Mouse (Mus musculus): ENCODE data around the gene Nlgn3. TPM values are rescaled to one million over a fixed set of nuclear protein-coding genes. Genes with fewer than 3 reads are reported as not detected.

Gene Nlgn3
- polyA plus RNA-seq, 1 experiment from 2014 or later: 7.8 TPM

GRCm38 (mm10) chrX:101282813-101283212, 16.2 kb upstream of the Nlgn3 start:
- DNase-seq (ENCODE audit: low spot score): no peak
- Histone ChIP-seq H3K36me3 (peaks cover 99% of the 10 kb centered on the region), H3K4me3 (no peak overlapping the region), H3K9me3 (replicated peaks) (no peaks in the 10 kb centered on the region), H3K27ac (no peak overlapping the region), H3K4me1 (no peaks in the 10 kb centered on the region), H3K27me3 (ENCODE audit: low read depth, poor library complexity, severe bottlenecking) (peaks cover 98% of the 10 kb centered on the region)
- 77% methylated on average over 6 of the region's 6 CpGs for WGBS

GRCm38 (mm10) chrX:101285534-101285933, 13.4 kb upstream of the Nlgn3 start:
- WGBS: 34% methylated on average over 6 of the region's 6 CpGs
- Histone ChIP-seq H3K27ac (no peak overlapping the region), H3K27me3 (ENCODE audit: low read depth, poor library complexity, severe bottlenecking) (peaks cover 99% of the 10 kb centered on the region), H3K9me3 (replicated peaks) (no peaks in the 10 kb centered on the region), H3K4me3 (no peak overlapping the region), H3K36me3 (peaks cover 100% of the 10 kb centered on the region), H3K4me1 (no peaks in the 10 kb centered on the region)
- DNase-seq (ENCODE audit: low spot score): peak; percentile 71

DNA sequence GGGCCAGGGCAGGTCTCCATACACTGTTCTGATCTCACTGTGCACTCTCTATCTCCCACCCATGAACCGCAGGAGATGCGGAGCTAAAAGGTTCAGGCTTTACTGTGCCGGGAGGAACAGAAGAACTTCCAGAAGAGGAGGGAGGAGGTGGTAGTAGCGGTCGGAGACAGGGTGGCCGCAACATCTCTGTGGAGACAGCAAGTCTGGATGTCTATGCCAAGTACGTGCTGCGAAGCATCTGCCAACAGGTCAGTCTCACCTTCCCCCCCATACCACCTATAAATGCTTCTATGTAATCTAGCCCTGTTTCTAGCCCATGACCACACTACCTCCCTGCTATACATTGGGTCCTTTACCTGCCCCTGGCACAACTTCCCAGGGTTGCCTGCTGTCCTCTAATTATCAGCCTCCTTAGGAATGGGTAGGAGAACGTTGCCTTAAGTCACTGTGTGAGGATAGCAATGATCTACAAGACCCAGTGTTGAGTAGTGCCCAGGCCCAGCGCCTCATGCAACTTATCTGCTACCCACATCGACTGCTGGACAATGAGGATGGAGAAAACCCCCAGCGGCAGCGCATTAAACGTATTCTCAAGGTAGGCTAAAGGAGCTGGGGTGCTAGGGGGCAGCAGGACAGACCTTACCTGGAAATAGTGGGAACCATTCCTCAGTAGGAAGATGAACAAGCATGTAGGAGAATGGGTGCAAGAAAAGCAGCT, 12.9 kb upstream of the Nlgn3 start:
- Histone ChIP-seq H3K27ac (no peak overlapping the region), H3K36me3 (peaks cover 100% of the 10 kb centered on the region), H3K9me3 (replicated peaks) (no peaks in the 10 kb centered on the region), H3K4me3 (no peak overlapping the region), H3K4me1 (no peaks in the 10 kb centered on the region), H3K27me3 (ENCODE audit: low read depth, poor library complexity, severe bottlenecking) (peaks cover 99% of the 10 kb centered on the region)
- 94% methylated on average over 14 of the region's 14 CpGs for WGBS
- DNase-seq (ENCODE audit: low spot score): no peak

DNA sequence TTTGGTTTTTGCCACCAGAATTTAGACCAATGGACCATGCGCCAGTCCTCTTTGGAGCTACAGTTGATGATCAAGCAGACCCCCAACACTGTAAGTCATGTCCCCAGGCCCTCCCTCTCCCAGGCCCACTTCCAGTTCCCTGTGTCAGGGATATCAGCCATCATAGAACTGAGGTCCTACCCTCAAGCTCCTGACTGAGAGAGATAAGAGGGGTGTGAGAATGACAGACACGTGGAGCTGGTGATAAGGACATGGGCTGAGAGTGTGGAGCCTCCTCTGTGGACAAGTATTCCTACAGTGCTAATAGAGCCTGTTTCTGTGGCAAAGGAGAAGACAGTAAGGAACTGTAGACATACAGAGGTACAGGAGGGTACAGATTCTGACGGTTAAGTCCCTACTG, 11.4 kb upstream of the Nlgn3 start:
- WGBS: 96% methylated on average over 3 of the region's 3 CpGs
- H3K4me3 ChIP-seq: no peak overlapping the region
- no peaks in the 10 kb centered on the region for H3K9me3 ChIP-seq (replicated peaks)
- peaks cover 100% of the 10 kb centered on the region for H3K36me3 ChIP-seq
- no peaks in the 10 kb centered on the region for H3K4me1 ChIP-seq
- no peak for DNase-seq (ENCODE audit: low spot score)
- peaks cover 99% of the 10 kb centered on the region for H3K27me3 ChIP-seq (ENCODE audit: low read depth, poor library complexity, severe bottlenecking)
- no peak overlapping the region for H3K27ac ChIP-seq

DNA sequence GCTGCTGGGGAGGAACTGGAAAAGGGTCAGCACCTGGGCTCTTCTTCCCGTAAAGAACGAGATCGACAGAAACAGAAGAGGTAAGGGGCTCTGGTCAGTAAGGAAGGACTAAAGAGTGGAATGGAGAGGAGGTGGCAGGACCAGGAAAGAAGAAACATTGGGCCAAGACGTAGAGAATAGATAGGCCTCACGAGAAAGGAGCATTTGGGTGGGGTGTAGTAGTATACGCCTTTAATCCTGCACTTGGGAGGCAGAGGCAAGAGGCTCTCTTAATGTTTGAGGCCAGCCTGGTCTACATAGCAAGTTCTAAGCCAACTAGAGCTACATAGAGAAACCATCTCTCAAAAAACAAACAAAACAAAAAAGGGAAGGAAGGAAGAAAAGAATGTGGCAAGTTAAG, 10.5 kb upstream of the Nlgn3 start:
- H3K4me1 ChIP-seq: no peaks in the 10 kb centered on the region
- DNase-seq (ENCODE audit: low spot score): no peak
- 92% methylated on average over 6 of the region's 6 CpGs for WGBS
- H3K36me3 ChIP-seq: peaks cover 100% of the 10 kb centered on the region
- peaks cover 99% of the 10 kb centered on the region for H3K27me3 ChIP-seq (ENCODE audit: low read depth, poor library complexity, severe bottlenecking)
- no peak overlapping the region for H3K4me3 ChIP-seq
- H3K27ac ChIP-seq: no peak overlapping the region
- H3K9me3 ChIP-seq (replicated peaks): no peaks in the 10 kb centered on the region

GRCm38 (mm10) chrX:101289037-101289436, 9.9 kb upstream of the Nlgn3 start:
- no peak for DNase-seq (ENCODE audit: low spot score)
- Histone ChIP-seq H3K27me3 (ENCODE audit: low read depth, poor library complexity, severe bottlenecking) (peaks cover 99% of the 10 kb centered on the region), H3K4me1 (no peaks in the 10 kb centered on the region), H3K9me3 (replicated peaks) (no peaks in the 10 kb centered on the region), H3K36me3 (peaks cover 100% of the 10 kb centered on the region), H3K4me3 (no peak overlapping the region), H3K27ac (no peak overlapping the region)
- 91% methylated on average over 7 of the region's 7 CpGs for WGBS

- no peak for DNase-seq (ENCODE audit: low spot score)
- Histone ChIP-seq H3K4me1 (no peaks in the 10 kb centered on the region), H3K27me3 (ENCODE audit: low read depth, poor library complexity, severe bottlenecking) (peaks cover 99% of the 10 kb centered on the region), H3K9me3 (replicated peaks) (no peaks in the 10 kb centered on the region), H3K36me3 (peaks cover 100% of the 10 kb centered on the region), H3K27ac (no peak overlapping the region), H3K4me3 (no peak overlapping the region)
- WGBS: 91% methylated on average over 10 of the region's 10 CpGs
Observed at GRCm38 (mm10) chrX:101290111-101290510, 8.9 kb upstream of the Nlgn3 start.

DNA sequence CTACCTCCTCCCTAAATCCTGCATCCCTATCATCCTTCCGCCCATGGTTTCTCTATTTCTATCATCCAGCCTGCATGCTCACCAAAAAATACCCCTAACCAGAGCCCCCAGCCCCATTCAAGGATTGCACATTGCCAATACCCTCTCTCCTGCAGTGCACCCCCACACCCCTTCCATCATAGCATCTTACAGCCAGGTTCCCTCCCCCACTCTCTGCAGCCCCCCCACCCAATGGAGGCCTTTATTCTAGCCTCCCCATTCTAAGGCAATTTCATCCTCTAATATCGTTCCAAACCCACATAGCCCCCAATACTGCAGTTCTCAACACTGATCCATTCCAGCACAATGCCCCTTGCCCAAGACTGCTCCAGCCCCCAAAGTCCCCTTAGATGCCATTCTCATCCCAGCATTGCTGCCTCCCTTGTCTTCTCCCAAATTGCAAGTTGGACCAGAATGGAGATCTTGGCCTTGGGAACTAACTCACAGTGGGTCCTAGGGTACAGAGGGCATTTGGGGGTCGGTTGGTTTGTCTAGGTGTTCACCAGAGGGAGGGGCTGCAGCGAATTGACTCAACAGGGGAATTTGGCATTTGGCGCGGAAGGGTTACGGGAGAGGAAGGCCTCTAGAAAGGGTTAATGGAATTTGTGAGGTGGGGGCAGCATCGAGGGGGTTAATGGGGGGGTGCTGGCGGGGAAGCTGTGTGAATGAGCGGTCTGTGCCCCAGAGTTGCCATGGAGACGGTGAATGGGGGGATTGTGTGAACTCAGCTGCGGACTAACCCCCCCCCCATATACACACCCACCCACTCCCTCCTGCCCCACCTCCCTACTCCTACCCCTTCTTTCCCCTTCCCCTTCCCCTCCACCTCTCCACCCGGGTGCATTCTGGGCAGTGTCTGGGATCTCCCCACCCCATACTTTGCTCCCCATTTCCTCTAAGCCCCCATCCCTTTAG, 782 bp downstream of the Nlgn3 start:
- Histone ChIP-seq H3K4me1 (peaks cover 30% of the 10 kb centered on the region), H3K36me3 (peaks cover 33% of the 10 kb centered on the region), H3K4me3 (peak overlapping the region; percentile 46), H3K27ac (peak overlapping the region; percentile 77), H3K27me3 (ENCODE audit: low read depth, poor library complexity, severe bottlenecking) (peaks cover 99% of the 10 kb centered on the region), H3K9me3 (replicated peaks) (no peaks in the 10 kb centered on the region)
- 20% methylated on average over 11 of the region's 13 CpGs for WGBS
- peak; percentile 35 for DNase-seq (ENCODE audit: low spot score)

- 32% methylated on average over 13 of the region's 13 CpGs for WGBS
- H3K27me3 ChIP-seq (ENCODE audit: low read depth, poor library complexity, severe bottlenecking): peaks cover 99% of the 10 kb centered on the region
- peak; percentile 55 for DNase-seq (ENCODE audit: low spot score)
Observed at GRCm38 (mm10) chrX:101300427-101301030, 1.6 kb downstream of the Nlgn3 start.

DNA sequence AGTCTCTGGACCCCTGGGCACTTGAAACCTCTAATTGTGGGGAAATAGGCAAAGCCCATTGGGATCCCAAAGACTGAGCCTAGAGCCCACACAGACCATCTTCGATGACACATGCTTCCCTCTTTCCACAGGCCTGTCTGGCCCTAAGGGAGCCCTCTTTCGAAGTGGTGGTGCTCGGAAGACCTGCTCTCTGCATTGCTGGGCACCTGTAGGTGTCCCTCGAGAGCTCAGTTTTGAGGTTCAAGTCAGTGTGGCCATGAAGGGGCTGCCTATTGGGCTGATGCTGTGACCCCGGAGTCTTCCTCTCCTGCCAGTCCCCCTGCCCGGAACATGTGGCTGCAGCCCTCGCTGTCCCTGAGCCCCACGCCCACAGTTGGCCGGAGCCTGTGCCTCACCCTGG, 2.7 kb downstream of the Nlgn3 start:
- Histone ChIP-seq H3K27me3 (ENCODE audit: low read depth, poor library complexity, severe bottlenecking) (peaks cover 99% of the 10 kb centered on the region), H3K4me1 (peaks cover 30% of the 10 kb centered on the region), H3K36me3 (peaks cover 14% of the 10 kb centered on the region), H3K4me3 (no peak overlapping the region), H3K9me3 (replicated peaks) (no peaks in the 10 kb centered on the region), H3K27ac (no peak overlapping the region)
- no peak for DNase-seq (ENCODE audit: low spot score)
- 71% methylated on average over 9 of the region's 9 CpGs for WGBS

More at GRCm38 (mm10) chrX:101300427-101301030, 1.6 kb downstream of the Nlgn3 start:
- Histone ChIP-seq H3K27ac (peak overlapping the region; percentile 77), H3K9me3 (replicated peaks) (no peaks in the 10 kb centered on the region), H3K4me3 (peak overlapping the region; percentile 46), H3K36me3 (peaks cover 25% of the 10 kb centered on the region), H3K4me1 (peaks cover 30% of the 10 kb centered on the region)

- H3K4me1 ChIP-seq: peaks cover 19% of the 10 kb centered on the region
- H3K9me3 ChIP-seq (replicated peaks): no peaks in the 10 kb centered on the region
- H3K27me3 ChIP-seq (ENCODE audit: low read depth, poor library complexity, severe bottlenecking): peaks cover 100% of the 10 kb centered on the region
- DNase-seq (ENCODE audit: low spot score): no peak
- no peaks in the 10 kb centered on the region for H3K36me3 ChIP-seq
- H3K27ac ChIP-seq: no peak overlapping the region
- no peak overlapping the region for H3K4me3 ChIP-seq
- 54% methylated on average over 2 of the region's 2 CpGs for WGBS
Observed at GRCm38 (mm10) chrX:101304646-101305045, 5.7 kb downstream of the Nlgn3 start.

- H3K9me3 ChIP-seq (replicated peaks): no peaks in the 10 kb centered on the region
- peaks cover 99% of the 10 kb centered on the region for H3K27me3 ChIP-seq (ENCODE audit: low read depth, poor library complexity, severe bottlenecking)
- 91% methylated on average over 5 of the region's 5 CpGs for WGBS
- no peaks in the 10 kb centered on the region for H3K36me3 ChIP-seq
- no peak overlapping the region for H3K27ac ChIP-seq
- no peak overlapping the region for H3K4me3 ChIP-seq
- 0 out of 2 replicates have a peak, but pooled peaks cover under 1% of the 10 kb centered on the region for H3K4me1 ChIP-seq
- no peak for DNase-seq (ENCODE audit: low spot score)
Observed at GRCm38 (mm10) chrX:101309299-101309698, 10.3 kb downstream of the Nlgn3 start.

Data from limb, embryonic 10.5 days (tissue).